Mouse (Mus musculus) neural tube, embryonic 14.5 days (tissue): ENCODE measurements around the gene Polr3e. TPM values are rescaled to one million over a fixed set of nuclear protein-coding genes. Genes with fewer than 3 reads are reported as not detected.

Source experiments
- ATAC-seq: fragments of 200-750 bp; cut with Nextera tagmentation; 2 replicates; pipeline ENCODE4 v1.8.0; 2017; ENCODE audit warnings: low read depth, mild to moderate bottlenecking, moderate TSS enrichment, moderate library complexity
- H3K27ac ChIP-seq: fragments of 300-500 bp; sonication (generic); 2 replicates; pipeline ENCODE4 v1.5.1; 2014; ENCODE audit warnings: low read depth, mild to moderate bottlenecking, control low read depth, low read length, moderate library complexity, mixed read lengths
- H3K27me3 ChIP-seq: fragments of 300-500 bp; sonication (generic); 2 replicates; pipeline ENCODE4 v1.6.1; 2014; ENCODE audit warnings: low read length; ENCODE audit not compliant: control insufficient read depth, insufficient read depth
- H3K36me3 ChIP-seq: fragments of 300-500 bp; sonication (generic); 2 replicates; pipeline ENCODE4 v1.6.1; 2014; ENCODE audit warnings: low read length, mixed read lengths; ENCODE audit not compliant: control insufficient read depth, insufficient read depth
- H3K4me1 ChIP-seq: fragments of 300-500 bp; sonication (generic); 2 replicates; pipeline ENCODE4 v1.6.1; 2014; ENCODE audit warnings: low read length; ENCODE audit not compliant: control insufficient read depth, insufficient read depth
- H3K4me2 ChIP-seq: fragments of 300-500 bp; sonication (generic); 2 replicates; pipeline ENCODE4 v1.6.1; 2014; ENCODE audit warnings: mild to moderate bottlenecking, low read depth, low read length, control low read depth
- H3K4me3 ChIP-seq: fragments of 300-500 bp; sonication (generic); 2 replicates; pipeline ENCODE4 v1.5.1; 2014; ENCODE audit warnings: low read depth, low read length, control low read depth, mixed read lengths
- H3K9ac ChIP-seq: fragments of 300-500 bp; sonication (generic); replicated peaks from 2 replicates; pipeline ENCODE4 v1.6.1; 2014; ENCODE audit warnings: low read depth, mild to moderate bottlenecking, control low read depth, low read length, mixed read lengths
- H3K9me3 ChIP-seq: fragments of 300-500 bp; sonication (generic); 2 replicates; pipeline ENCODE4 v1.6.1; 2016; ENCODE audit warnings: low read length; ENCODE audit not compliant: control insufficient read depth
- WGBS: fragments of 180-500 bp; shearing (Covaris S2); extraction: QIAGEN DNeasy Blood & Tissue Kit; methylation state at CpG from one replicate; pipeline ENCODE4 v1.1.7; 2014; 5-methylcytosine and 5-hydroxymethylcytosine counted together
- polyA plus RNA-seq: library from polyadenylated mRNA; unstranded; fragments of >200 nt; fragmentation: Nextera tagmentation; extraction: Ambion mirVana; gene quantifications from 2 replicates; pipeline ENCODE4 v1.2.1, GENCODE M21; 2014

Gene Polr3e
- polyA plus RNA-seq, 1 experiment from 2014 or later: 16.2 TPM

DNA sequence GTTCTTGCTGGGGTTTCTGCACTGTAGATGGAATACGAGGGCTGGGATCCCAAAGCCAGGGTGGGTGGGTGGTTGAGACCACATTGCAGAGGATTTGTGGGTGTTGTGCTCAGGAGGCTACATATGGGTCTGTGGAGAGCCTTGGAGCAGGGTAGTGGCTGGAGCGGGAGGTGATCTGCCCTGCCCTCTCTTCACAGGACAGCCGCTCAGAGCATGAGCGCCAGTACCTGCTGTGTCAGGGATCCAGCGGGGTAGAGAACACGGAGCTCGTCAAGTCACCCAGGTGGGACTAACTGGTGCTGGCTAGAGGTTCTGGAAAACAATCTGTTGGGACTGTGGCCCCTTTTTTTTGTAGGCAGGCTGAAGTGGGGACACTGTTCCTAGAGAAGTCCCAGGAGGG is 15.6 kb downstream of the Polr3e start:
- Histone ChIP-seq H3K27me3 (no peaks in the 10 kb centered on the region), H3K4me2 (no peak overlapping the region), H3K4me3 (no peak overlapping the region), H3K4me1 (no peaks in the 10 kb centered on the region), H3K9me3 (no peaks in the 10 kb centered on the region), H3K36me3 (peaks cover 42% of the 10 kb centered on the region), H3K9ac (no peak overlapping the region), H3K27ac (no peak overlapping the region)
- ATAC-seq: no peak
- WGBS: 93% methylated on average over 7 of the region's 7 CpGs

DNA sequence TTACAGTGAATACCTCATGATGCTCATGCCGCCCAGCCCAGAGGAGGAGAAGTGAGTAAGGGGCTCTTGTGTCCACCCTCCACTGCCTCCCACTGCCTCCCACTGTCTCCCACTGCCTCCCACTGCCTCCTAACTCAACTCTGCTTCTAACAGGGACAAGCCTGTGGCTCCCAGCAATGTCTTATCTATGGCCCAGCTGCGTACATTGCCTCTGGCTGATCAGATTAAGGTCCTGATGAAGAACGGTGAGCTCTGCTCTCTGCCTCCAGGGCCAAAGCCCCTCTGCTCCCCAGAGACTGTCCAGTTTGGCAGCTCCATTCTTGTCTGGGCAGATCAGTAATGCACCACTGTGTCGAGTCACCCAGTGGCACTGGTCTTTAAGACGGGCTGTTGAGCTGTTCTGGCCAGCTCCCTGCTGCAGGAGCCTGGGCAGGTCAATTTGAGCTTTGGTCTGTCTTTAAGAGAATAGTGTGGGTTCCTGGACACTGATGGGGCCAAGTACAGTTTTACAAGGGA is 16.2 kb downstream of the Polr3e start:
- Histone ChIP-seq H3K9me3 (no peaks in the 10 kb centered on the region), H3K4me2 (no peak overlapping the region), H3K36me3 (peaks cover 42% of the 10 kb centered on the region), H3K9ac (no peak overlapping the region), H3K27me3 (no peaks in the 10 kb centered on the region), H3K4me3 (no peak overlapping the region), H3K27ac (no peak overlapping the region), H3K4me1 (no peaks in the 10 kb centered on the region)
- 90% methylated on average over 5 of the region's 5 CpGs for WGBS
- ATAC-seq: no peak

DNA sequence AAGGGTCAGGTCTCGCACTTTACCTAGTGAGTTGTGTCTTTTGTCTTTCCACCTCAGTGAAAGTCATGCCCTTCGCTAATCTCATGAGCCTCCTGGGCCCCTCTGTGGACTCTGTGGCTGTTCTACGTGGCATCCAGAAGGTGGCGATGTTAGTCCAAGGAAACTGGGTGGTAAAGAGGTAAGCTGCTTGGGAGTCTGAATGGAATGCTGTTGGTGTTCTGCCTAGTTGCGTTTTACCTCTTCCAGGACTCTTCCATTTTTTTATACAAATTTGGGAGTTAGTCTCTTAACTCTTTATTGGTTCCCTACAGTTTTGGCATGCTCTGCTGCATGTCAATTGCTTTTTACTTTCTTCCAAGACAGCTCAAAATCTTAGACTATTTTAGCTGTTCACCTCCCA is 17.2 kb downstream of the Polr3e start:
- ATAC-seq: no peak
- Histone ChIP-seq H3K4me2 (no peak overlapping the region), H3K4me1 (no peaks in the 10 kb centered on the region), H3K27ac (no peak overlapping the region), H3K9me3 (no peaks in the 10 kb centered on the region), H3K9ac (no peak overlapping the region), H3K36me3 (peaks cover 46% of the 10 kb centered on the region), H3K4me3 (no peak overlapping the region), H3K27me3 (no peaks in the 10 kb centered on the region)
- WGBS: 40% methylated on average over 5 of the region's 5 CpGs

DNA sequence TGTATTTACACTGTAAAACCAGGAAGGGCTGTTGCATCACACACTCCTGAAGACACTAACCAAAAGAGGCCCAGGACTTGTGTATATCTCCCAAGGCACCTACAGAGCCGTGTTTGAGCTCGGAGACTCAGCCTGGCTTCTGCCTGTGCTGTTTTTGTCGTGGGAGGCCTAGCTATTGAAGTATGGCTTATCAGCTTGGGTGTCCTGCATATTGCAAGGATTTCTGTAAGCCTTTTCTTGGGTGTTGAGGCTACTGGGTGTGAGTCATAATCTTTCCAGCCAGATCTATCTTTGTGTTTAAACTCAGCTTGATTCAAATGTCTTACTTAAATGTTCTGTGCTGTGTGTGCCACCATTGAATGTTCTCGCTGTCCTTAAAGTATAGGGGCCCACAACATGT is 19.0 kb downstream of the Polr3e start:
- no peak overlapping the region for H3K27ac ChIP-seq
- no peaks in the 10 kb centered on the region for H3K9me3 ChIP-seq
- ATAC-seq: no peak

DNA sequence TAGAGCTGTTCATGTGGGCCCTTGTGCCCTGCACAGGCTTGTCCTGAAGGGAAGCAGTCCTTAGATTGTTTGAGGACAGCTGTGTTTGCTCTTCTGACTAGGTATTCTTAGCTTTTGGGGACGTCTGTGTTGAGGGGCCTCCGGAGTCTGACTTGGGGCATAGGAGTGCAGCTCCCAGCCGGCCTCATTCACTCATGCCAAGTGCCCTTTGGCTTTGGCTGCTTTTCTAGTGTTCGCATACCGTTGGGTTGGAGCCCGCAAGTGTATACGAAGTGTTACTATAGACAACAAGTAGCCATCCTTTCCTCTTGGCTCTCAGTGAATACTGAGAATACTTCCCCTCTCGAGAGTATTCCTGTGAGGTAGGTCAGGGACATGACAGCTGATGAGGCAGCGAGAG is 20.7 kb downstream of the Polr3e start:
- Histone ChIP-seq H3K4me2 (no peak overlapping the region), H3K4me1 (no peaks in the 10 kb centered on the region), H3K27ac (no peak overlapping the region), H3K4me3 (no peak overlapping the region), H3K36me3 (peaks cover 61% of the 10 kb centered on the region), H3K27me3 (no peaks in the 10 kb centered on the region), H3K9me3 (no peaks in the 10 kb centered on the region), H3K9ac (no peak overlapping the region)
- ATAC-seq: no peak
- 88% methylated on average over 9 of the region's 9 CpGs for WGBS

More for the DNA sequence above, 19.0 kb downstream of the Polr3e start:
- no peak overlapping the region for H3K4me3 ChIP-seq
- H3K4me1 ChIP-seq: no peaks in the 10 kb centered on the region
- no peaks in the 10 kb centered on the region for H3K27me3 ChIP-seq
- no peak overlapping the region for H3K4me2 ChIP-seq
- 96% methylated on average over 4 of the region's 4 CpGs for WGBS
- H3K9ac ChIP-seq: no peak overlapping the region
- H3K36me3 ChIP-seq: peaks cover 57% of the 10 kb centered on the region

DNA sequence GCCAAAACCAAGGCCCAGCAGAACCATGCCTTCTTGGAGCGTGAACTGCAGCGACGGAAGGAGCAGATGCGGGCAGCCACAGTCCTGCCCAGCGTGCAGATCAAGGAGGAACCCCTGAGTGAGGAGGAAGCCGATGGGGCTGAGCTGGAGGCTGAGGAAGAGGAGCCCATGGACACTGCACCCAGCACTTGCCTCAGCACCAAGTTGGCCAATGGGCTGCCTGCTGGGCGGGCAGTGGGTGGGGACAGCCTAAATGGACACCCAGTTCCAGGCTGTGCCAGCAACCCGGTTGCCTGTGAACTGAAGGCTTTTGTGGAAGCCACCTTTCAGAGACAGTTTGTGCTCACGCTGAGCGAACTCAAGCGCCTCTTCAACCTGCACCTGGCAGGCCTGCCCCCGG is 22.8 kb downstream of the Polr3e start:
- Histone ChIP-seq H3K4me1 (no peaks in the 10 kb centered on the region), H3K36me3 (peaks cover 66% of the 10 kb centered on the region), H3K9ac (no peak overlapping the region), H3K9me3 (no peaks in the 10 kb centered on the region), H3K4me2 (no peak overlapping the region), H3K27ac (no peak overlapping the region), H3K4me3 (no peak overlapping the region), H3K27me3 (no peaks in the 10 kb centered on the region)
- ATAC-seq: no peak
- 91% methylated on average over 12 of the region's 12 CpGs for WGBS

DNA sequence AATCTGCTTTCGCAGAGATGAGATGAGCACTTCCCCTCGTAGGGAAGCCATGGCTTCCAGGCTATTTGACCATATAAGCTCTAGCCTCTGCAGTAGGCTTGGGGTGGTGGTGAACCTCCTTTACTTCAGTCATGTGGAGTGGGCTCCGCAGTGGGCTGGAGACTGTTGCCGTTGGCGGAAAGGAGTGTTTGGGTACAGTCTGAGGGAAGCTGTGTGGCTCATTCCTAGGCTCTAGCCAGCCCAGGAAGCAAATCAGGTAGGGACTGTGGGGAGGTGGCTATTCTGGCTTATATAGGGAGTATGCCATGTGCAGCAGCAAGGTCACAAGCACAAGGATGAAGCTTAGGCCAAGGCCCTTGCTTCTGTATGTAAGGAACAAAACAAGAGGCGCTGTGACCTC is 23.7 kb downstream of the Polr3e start:
- 97% methylated on average over 6 of the region's 6 CpGs for WGBS
- no peak for ATAC-seq

DNA sequence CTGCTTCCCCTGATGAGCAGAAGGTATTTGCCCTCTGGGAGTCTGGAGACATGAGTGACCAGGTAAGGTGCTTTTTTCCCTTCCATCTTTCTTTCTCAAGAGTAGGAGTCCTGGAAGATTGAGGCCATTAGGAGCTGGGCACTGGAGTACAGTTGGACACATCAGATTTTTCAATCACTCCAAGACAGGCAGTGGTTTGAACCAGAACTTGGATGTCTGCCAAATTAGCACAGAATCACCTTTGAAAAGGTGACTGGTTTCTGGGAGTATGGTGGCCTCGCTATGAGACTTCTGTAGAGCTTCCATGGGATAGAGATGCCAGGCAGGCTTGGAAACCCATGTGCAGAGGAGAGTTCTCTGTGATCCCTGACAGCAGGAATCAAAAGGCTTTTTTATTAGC is 25.0 kb downstream of the Polr3e start:
- H3K27me3 ChIP-seq: no peaks in the 10 kb centered on the region
- no peaks in the 10 kb centered on the region for H3K9me3 ChIP-seq
- no peak overlapping the region for H3K9ac ChIP-seq
- peaks cover 68% of the 10 kb centered on the region for H3K36me3 ChIP-seq
- no peak overlapping the region for H3K4me2 ChIP-seq
- H3K4me3 ChIP-seq: no peak overlapping the region
- no peak overlapping the region for H3K27ac ChIP-seq
- no peaks in the 10 kb centered on the region for H3K4me1 ChIP-seq
- ATAC-seq: no peak
- 90% methylated on average over 1 of the region's 1 CpGs for WGBS

More for the DNA sequence above, 23.7 kb downstream of the Polr3e start:
- Histone ChIP-seq H3K9me3 (no peaks in the 10 kb centered on the region), H3K36me3 (peaks cover 69% of the 10 kb centered on the region), H3K27me3 (no peaks in the 10 kb centered on the region), H3K4me1 (no peaks in the 10 kb centered on the region), H3K4me3 (no peak overlapping the region), H3K9ac (no peak overlapping the region), H3K4me2 (no peak overlapping the region), H3K27ac (no peak overlapping the region)

DNA sequence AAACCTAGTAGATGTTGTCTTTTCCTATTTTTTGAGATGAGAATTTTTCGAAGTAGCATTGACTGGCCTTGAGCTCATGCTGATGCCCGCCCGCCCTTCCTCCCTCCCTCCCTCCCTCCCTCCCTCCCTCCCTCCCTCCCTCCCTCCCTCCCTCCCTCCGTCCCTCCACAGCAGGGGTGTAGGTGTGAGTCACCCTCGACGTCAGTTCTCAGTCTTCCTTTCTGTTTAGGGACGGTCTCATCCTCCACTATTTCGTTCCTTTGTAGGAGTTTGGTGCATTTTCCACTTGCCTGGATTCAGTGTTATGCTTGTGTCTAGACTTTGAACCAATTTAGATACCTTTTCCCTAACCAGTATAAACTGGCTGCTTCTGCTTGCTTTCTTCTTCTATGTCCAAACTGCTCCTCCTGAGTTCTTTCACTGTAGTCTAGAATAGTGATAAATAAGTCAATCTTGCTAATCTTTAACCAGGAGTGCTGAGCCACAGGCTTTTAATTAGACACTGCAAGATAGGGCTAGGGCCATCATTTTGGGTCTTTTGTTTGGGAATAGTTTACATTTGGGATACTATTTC is 26.5 kb downstream of the Polr3e start:
- no peaks in the 10 kb centered on the region for H3K4me1 ChIP-seq
- no peaks in the 10 kb centered on the region for H3K9me3 ChIP-seq
- no peak overlapping the region for H3K4me3 ChIP-seq
- H3K9ac ChIP-seq: no peak overlapping the region
- H3K36me3 ChIP-seq: peaks cover 55% of the 10 kb centered on the region
- WGBS: 74% methylated on average over 7 of the region's 8 CpGs
- no peak overlapping the region for H3K27ac ChIP-seq
- ATAC-seq: no peak
- H3K4me2 ChIP-seq: no peak overlapping the region
- H3K27me3 ChIP-seq: no peaks in the 10 kb centered on the region
